ENCODE assay signal across 26 mouse cellular contexts in the genomic region with DNA sequence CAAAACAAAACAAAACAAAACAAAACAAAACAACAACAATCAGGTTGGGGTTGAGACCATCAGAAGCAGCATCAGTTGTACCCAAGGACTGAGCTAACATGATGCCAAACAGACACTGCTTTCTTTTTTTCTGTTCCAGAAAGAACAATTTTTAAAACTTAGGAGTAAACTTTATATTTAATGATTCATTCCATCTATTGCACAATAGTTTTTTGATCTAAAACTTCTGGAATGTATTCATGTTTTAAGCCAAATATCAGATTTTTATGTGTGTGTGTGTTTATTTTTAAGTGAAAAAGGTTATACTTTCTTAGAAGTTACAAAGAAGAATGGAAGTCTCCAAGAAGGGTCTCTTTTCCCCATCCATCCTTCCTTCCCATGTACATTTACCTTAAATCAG.
"Had no signal": no experiment of that assay in that cellular context is flagged by ENCODE, and none has a peak within 500 bp of the region (broad histone marks: within the 10 kb centered on the region; RNA-seq: fewer than 3 reads in every experiment).

No protein-coding gene starts in this region.

- H3K36me3 ChIP-seq: heart, embryonic 13.5 days; heart, embryonic 15.5 days; hindbrain, embryonic 13.5 days; hindbrain, embryonic 15.5 days; kidney, embryonic 15.5 days; limb, embryonic 13.5 days; limb, embryonic 15.5 days; liver, embryonic 12.5 days had no signal

- H3K4me1 ChIP-seq: limb, embryonic 13.5 days; liver, embryonic 12.5 days had no signal

- H3K9me3 ChIP-seq: heart, embryonic 13.5 days; heart, embryonic 15.5 days; hindbrain, embryonic 13.5 days; hindbrain, embryonic 15.5 days; kidney, embryonic 15.5 days; limb, embryonic 13.5 days; limb, embryonic 15.5 days; liver, embryonic 12.5 days had no signal

- H3K27me3 ChIP-seq: heart, embryonic 13.5 days; heart, embryonic 15.5 days; hindbrain, embryonic 13.5 days; hindbrain, embryonic 15.5 days; kidney, embryonic 15.5 days; limb, embryonic 13.5 days; limb, embryonic 15.5 days; liver, embryonic 12.5 days had no signal

- DNase-seq: gastrocnemius, postnatal 14 days; gastrocnemius, postnatal 36 days; heart, adult 11 months; heart, adult 2 months; heart, postnatal 14 days; heart, postnatal 36 days; kidney, adult 11 months; kidney, adult 2 months; kidney, adult 9 months; kidney, postnatal 14 days; kidney, postnatal 36 days; layer of hippocampus, adult 9-11 months; layer of hippocampus, postnatal 36 days; left cerebral cortex, postnatal 4 days had no signal

- H3K4me2 ChIP-seq: heart, embryonic 11.5 days; heart, embryonic 13.5 days; heart, embryonic 15.5 days; hindbrain, embryonic 13.5 days; hindbrain, embryonic 15.5 days; kidney, embryonic 15.5 days; limb, embryonic 13.5 days; limb, embryonic 15.5 days; liver, embryonic 12.5 days had no signal

- H3K27ac ChIP-seq: heart, adult 2 months; heart, embryonic 13.5 days; heart, embryonic 15.5 days; hindbrain, embryonic 13.5 days; hindbrain, embryonic 15.5 days; hindbrain, postnatal 0 days; kidney, embryonic 15.5 days; kidney, postnatal 0 days; limb, embryonic 13.5 days; limb, embryonic 15.5 days; liver, embryonic 12.5 days; liver, embryonic 14.5 days had no signal

- H3K4me3 ChIP-seq: heart, adult 2 months; heart, embryonic 13.5 days; heart, embryonic 15.5 days; hindbrain, embryonic 13.5 days; hindbrain, embryonic 15.5 days; kidney, embryonic 15.5 days; limb, embryonic 13.5 days; limb, embryonic 15.5 days; liver, embryonic 12.5 days had no signal
